Mouse (Mus musculus) small intestine, adult 2 months (tissue): ENCODE measurements around the gene Krt71. TPM values are rescaled to one million over a fixed set of nuclear protein-coding genes. Genes with fewer than 3 reads are reported as not detected.
"Not testable (repeated sequence)": the region's sequence is repeated elsewhere in the genome, so short reads cannot be mapped to it uniquely, and the experiment has no call there.

Experiments used
- H3K27ac ChIP-seq: fragments of 200-500 bp; 2 replicates; pipeline ENCODE4 v1.5.1; 2012; ENCODE audit warnings: low read depth, low read length, control low read depth, inconsistent platforms; ENCODE audit not compliant: insufficient read depth
- H3K27me3 ChIP-seq: fragments of 200-500 bp; 2 replicates; pipeline ENCODE4 v1.6.1; 2012; ENCODE audit warnings: mild to moderate bottlenecking, moderate library complexity, low read length, inconsistent platforms; ENCODE audit not compliant: control insufficient read depth, insufficient read depth
- H3K36me3 ChIP-seq: fragments of 200-500 bp; 2 replicates; pipeline ENCODE4 v1.6.1; 2012; ENCODE audit warnings: mild to moderate bottlenecking, low read length, control low read depth, inconsistent platforms; ENCODE audit not compliant: control insufficient read depth, insufficient read depth
- H3K4me1 ChIP-seq: fragments of 200-500 bp; 2 replicates; pipeline ENCODE4 v1.6.1; 2012; ENCODE audit warnings: low read length, inconsistent platforms, mixed read lengths; ENCODE audit not compliant: control insufficient read depth, insufficient read depth, insufficient read length
- H3K4me3 ChIP-seq: fragments of 200-500 bp; 2 replicates; pipeline ENCODE4 v1.5.1; 2012; ENCODE audit warnings: low read depth, mild to moderate bottlenecking, control low read depth, inconsistent platforms, low read length, moderate library complexity
- CTCF ChIP-seq: fragments of 200-500 bp; IDR thresholded peaks from 2 replicates; pipeline ENCODE4 v1.5.1; 2012; ENCODE audit warnings: low read depth, mild to moderate bottlenecking, control low read depth, inconsistent platforms, low read length, moderate library complexity, mixed read lengths; ENCODE audit not compliant: insufficient replicate concordance, insufficient read length; ENCODE audit errors: extremely low read depth
- POLR2A ChIP-seq: fragments of 200-500 bp; IDR thresholded peaks from 2 replicates; pipeline ENCODE4 v1.6.1; 2012; ENCODE audit warnings: low read depth, mild to moderate bottlenecking, control low read depth, inconsistent platforms, low read length, moderate library complexity
- WGBS: fragments of 180-500 bp; shearing (Covaris S2); methylation state at CpG from one replicate; pipeline ENCODE4 v1.1.7; 2018; 5-methylcytosine and 5-hydroxymethylcytosine counted together
- polyA plus RNA-seq: library from polyadenylated mRNA; depleted of rRNA; stranded (reverse); fragments of >200 nt; gene quantifications from 2 replicates; pipeline ENCODE4 v1.2.3, GENCODE M21; 2012

Gene Krt71
- polyA plus RNA-seq, 1 experiment: not detected

GRCm38 (mm10) chr15:101707454-101707853 lies 35.5 kb downstream of the Krt71 start:
- Histone ChIP-seq H3K36me3 (no peaks in the 10 kb centered on the region), H3K4me3 (no peak overlapping the region), H3K27ac (no peak overlapping the region), H3K4me1 (no peaks in the 10 kb centered on the region), H3K27me3 (no peaks in the 10 kb centered on the region)
- WGBS: 82% methylated on average over 9 of the region's 9 CpGs
- TF ChIP-seq CTCF (no peak), POLR2A (no peak)

DNA sequence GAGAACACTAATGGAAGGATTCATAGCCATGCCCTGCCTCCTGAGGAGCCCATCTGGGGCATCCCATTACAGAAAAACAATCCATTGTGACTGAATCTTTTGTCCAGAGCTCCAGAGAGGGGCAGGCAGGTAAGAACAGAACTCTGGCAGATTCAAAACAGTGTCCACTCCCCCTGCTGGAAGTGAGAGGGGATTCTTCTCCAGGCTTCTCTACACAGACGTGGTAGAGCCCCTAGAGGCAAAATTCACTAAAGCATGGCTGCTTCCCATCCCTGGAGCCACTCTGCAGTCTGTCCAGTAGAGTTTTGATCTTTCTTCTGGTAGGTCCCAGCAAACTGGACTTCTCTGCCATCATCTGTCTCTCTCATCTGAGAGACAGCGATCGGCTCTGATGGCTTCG lies 38.8 kb downstream of the Krt71 start:
- Histone ChIP-seq H3K4me3 (no peak overlapping the region), H3K27me3 (no peaks in the 10 kb centered on the region)
- WGBS: 68% methylated on average over 4 of the region's 4 CpGs

DNA sequence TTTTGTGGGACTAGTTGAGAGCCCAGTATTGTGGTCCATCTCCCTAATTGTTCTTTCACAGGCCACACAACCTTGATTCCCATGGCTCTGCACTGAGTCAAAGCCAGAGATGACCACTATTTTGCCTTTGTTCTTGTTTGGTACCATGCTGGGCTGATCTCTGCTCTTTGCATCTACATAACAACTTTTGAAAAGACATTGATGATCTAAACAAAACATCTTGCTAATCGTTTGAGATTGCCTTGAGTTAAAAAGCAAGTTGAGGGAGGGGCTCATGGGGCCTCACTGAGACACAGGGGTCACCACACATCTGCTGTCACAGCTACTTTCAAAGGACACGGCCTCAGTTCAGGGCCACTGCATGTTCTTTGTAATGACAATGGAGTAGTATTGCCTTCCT lies 40.5 kb downstream of the Krt71 start:
- Histone ChIP-seq H3K4me3 (no peak overlapping the region), H3K27me3 (no peaks in the 10 kb centered on the region), H3K36me3 (no peaks in the 10 kb centered on the region), H3K27ac (no peak overlapping the region), H3K4me1 (no peaks in the 10 kb centered on the region)
- 45% methylated on average over 2 of the region's 2 CpGs for WGBS
- TF ChIP-seq CTCF (no peak), POLR2A (no peak)

More for the DNA sequence above, 38.8 kb downstream of the Krt71 start:
- Histone ChIP-seq H3K4me1 (no peaks in the 10 kb centered on the region), H3K36me3 (no peaks in the 10 kb centered on the region), H3K27ac (no peak overlapping the region)
- TF ChIP-seq CTCF (peak; percentile 25; the same call in 1 of the 2 replicates), POLR2A (no peak)

GRCm38 (mm10) chr15:101699866-101700265 lies 43.0 kb downstream of the Krt71 start:
- Histone ChIP-seq H3K4me1 (no peaks in the 10 kb centered on the region), H3K36me3 (no peaks in the 10 kb centered on the region), H3K27me3 (peaks cover 5% of the 10 kb centered on the region; the same call in 1 of the 2 replicates), H3K27ac (no peak overlapping the region), H3K4me3 (no peak overlapping the region)
- TF ChIP-seq CTCF (no peak), POLR2A (no peak)
- WGBS: 75% methylated on average over 8 of the region's 8 CpGs

DNA sequence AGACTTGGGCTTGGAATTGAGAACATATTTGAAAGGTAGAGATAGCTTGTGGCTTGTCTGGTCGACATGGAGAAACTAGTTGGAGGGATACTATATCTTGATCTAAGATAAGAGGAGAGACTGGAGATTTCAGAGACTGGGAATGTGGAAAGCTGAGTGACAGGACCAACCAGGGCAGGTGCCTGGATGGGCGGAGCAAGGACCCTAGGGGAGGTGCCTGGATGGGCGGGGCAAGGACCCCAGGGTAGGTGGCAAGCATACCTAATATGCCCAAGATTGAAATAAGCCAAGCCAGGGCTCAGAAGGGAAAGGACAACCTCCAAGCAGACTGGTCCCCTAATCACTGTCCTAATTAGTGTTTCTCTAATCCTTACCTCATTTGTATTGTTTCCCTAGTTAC lies 43.7 kb downstream of the Krt71 start:
- Histone ChIP-seq H3K27me3 (peaks cover 5% of the 10 kb centered on the region; the same call in 1 of the 2 replicates), H3K4me3 (no peak overlapping the region), H3K27ac (no peak overlapping the region), H3K36me3 (no peaks in the 10 kb centered on the region), H3K4me1 (no peaks in the 10 kb centered on the region)
- WGBS: 32% methylated on average over 3 of the region's 3 CpGs
- no peak for TF ChIP-seq CTCF

DNA sequence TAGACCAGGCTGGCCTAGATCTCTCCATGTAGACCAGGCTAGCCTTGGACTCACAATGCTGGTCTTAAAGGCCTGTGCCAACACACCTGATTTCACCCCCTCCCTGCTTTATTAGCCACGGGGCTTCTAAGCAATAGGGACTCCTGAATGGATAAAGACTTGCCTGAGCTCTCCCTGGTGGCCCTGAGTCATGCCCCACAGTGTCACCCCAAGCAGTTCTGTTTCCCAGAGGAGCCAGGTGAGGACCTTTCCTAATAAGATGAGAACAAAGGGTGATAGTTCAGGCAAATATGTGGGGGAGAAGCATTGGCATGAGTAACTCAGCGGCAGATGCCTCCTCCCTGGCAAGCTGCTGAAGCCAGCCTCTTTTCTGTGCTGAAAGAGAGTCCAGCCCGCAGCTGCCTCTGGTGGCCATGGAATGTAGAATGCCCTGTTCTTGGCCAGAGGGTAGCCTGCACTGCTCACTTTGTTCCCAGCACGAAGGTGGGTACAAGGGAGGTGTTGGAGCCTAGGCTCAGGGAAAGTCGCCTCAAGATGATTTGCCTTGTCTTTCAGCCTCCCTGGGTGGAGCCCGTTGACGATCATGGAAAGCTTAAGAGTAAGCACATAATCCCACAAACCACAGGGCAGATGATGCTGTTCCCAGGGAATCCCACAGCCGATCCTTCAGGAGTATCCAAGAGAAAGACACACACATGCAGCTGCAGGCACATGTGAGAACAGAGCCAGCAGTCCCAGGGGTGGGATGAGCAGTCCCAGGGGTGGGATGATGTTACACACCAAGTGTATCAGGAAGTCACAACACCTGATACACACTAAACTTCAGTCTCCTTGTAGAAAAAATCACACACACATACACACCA lies 45.4 kb downstream of the Krt71 start:
- TF ChIP-seq POLR2A (no peak), CTCF (no peak)
- Histone ChIP-seq H3K4me1 (no peaks in the 10 kb centered on the region), H3K27ac (no peak overlapping the region), H3K4me3 (no peak overlapping the region), H3K36me3 (no peaks in the 10 kb centered on the region), H3K27me3 (peaks cover 5% of the 10 kb centered on the region; the same call in 1 of the 2 replicates)
- WGBS: 54% methylated on average over 8 of the region's 8 CpGs

- Histone ChIP-seq H3K36me3 (no peaks in the 10 kb centered on the region), H3K4me3 (no peak within 1 kb of the TSS), H3K27me3 (peaks cover 5% of the 10 kb centered on the region; the same call in 1 of the 2 replicates), H3K27ac (no peak within 1 kb of the TSS), H3K4me1 (no peaks in the 10 kb centered on the region)
- no peak for TF ChIP-seq POLR2A
- TF ChIP-seq CTCF: no peak
- 71% methylated on average over 5 of the region's 5 CpGs for WGBS
Observed at GRCm38 (mm10) chr15:101694207-101694606, 48.7 kb downstream of the Krt71 start, which contains the start of gene Krt6a. TSS of gene Krt6a (minus strand) at chr15:101694307.

DNA sequence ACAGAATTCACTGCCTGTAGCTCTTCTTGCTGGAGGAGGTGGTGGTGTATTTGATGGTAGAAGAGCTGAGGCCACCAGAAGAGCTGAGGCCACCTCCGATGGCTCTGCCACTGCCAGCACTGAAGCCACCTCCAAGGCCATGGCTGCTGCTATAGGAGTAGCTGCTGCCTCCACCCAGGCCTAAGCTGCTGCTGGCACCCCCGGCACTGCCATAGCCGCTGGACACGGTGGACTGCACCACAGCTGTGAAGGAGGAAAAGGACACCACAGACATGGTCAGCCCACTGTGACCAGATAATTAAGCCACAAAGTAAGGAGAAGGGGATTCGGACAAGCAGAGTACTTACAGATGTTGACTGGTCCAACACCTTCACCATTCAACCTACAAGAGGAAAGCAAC lies 52.4 kb downstream of the Krt71 start:
- WGBS: 94% methylated on average over 5 of the region's 5 CpGs
- H3K4me3 ChIP-seq, H3K27ac ChIP-seq: not testable (repeated sequence)

More for the DNA sequence above, 52.4 kb downstream of the Krt71 start:
- not testable (repeated sequence) for H3K4me1 ChIP-seq, H3K36me3 ChIP-seq, H3K27me3 ChIP-seq
